Mouse (Mus musculus) Patski (cell line): Measurements from ENCODE around the gene Fosb. TPM values are rescaled to one million over a fixed set of nuclear protein-coding genes. Genes with fewer than 3 reads are reported as not detected.

Experiments used
- ATAC-seq: fragments of 100-300 bp; one replicate; pipeline ENCODE4 v1.8.0; 2021
- CTCF ChIA-PET: fragments of 350-600 bp; sonication (Branson Sonifier 250); formaldehyde crosslinking; loops from one replicate; lab custom pipeline; 2022; ENCODE audit warnings: inconsistent platforms; lab: Charles Lee
- POLR2A ChIA-PET: fragments of 350-600 bp; sonication (Branson Sonifier 250); formaldehyde crosslinking; loops from one replicate; lab custom pipeline; 2022; ENCODE audit warnings: antibody characterized with exemption, inconsistent platforms; lab: Charles Lee
- DNase-seq: peaks from one replicate; pipeline ENCODE4 v3.0.0-alpha.2; 2011; ENCODE audit warnings: low read depth, low spot score
- H3K27me3 ChIP-seq: fragments of 371-371 bp; one replicate; pipeline ENCODE4 v1.5.1; 2021
- CTCF ChIP-seq: fragments of 100-300 bp; IDR thresholded peaks from one replicate; pipeline ENCODE4 v1.5.1; 2021
- in situ Hi-C: fragments of 300-500 bp; cut with MboI; formaldehyde crosslinking; loops from 3 replicates; pipeline ENCODE4 v1.11.1; 2018; ENCODE audit warnings: low pct_unique_long_range_greater_than_20kb, mixed read lengths
- polyA plus RNA-seq: library from polyadenylated mRNA; unstranded; gene quantifications from one replicate; pipeline ENCODE4 v1.2.3, GENCODE M21; 2021

The Fosb gene
- polyA plus RNA-seq, 1 experiment from 2014 or later = 72.9 TPM

- POLR2A ChIA-PET = interaction anchor here (0.5 to 2.3 kb wide), 3 partner anchors 9 to 13 kb away, joined by 3 to 9 read pairs (median 3); no protein-coding TSS in a partner anchor
- no peak for DNase-seq
- no peak for TF ChIP-seq CTCF
- CTCF ChIA-PET = interaction anchor here (2.2 to 3.2 kb wide), 2 partner anchors 10 to 18 kb away, joined by 7 to 17 read pairs; no protein-coding TSS in a partner anchor
- in situ Hi-C loops = no loop called here
- ATAC-seq = no peak
- no peaks in the 10 kb centered on the region for H3K27me3 ChIP-seq
Measured at GRCm38 (mm10) chr7:19257390-19258022, 52.3 kb downstream of the Fosb start.

- POLR2A ChIA-PET = interaction anchor here (0.8 kb wide), 1 partner anchor 10 kb away, joined by 3 read pairs; no protein-coding TSS in a partner anchor
- DNase-seq (no peak), ATAC-seq (no peak)
- TF ChIP-seq CTCF = no peak
- CTCF ChIA-PET = interaction anchor here (1.1 to 2.2 kb wide), 3 partner anchors 10 to 17 kb away, joined by 3 to 7 read pairs (median 5); no protein-coding TSS in a partner anchor
- H3K27me3 ChIP-seq = no peaks in the 10 kb centered on the region
- in situ Hi-C loops = no loop called here
Measured at GRCm38 (mm10) chr7:19256567-19256966, 53.3 kb downstream of the Fosb start.

GRCm38 (mm10) chr7:19255395-19255794 is 54.5 kb downstream of the Fosb start:
- CTCF ChIA-PET = interaction anchor here (1.1 to 2.2 kb wide), 3 partner anchors 8 to 16 kb away, joined by 3 to 7 read pairs (median 5); no protein-coding TSS in a partner anchor
- in situ Hi-C loops = no loop called here
- POLR2A ChIA-PET = interaction anchor here (0.7 kb wide), 1 partner anchor 13 kb away, joined by 4 read pairs; no protein-coding TSS in a partner anchor
- ATAC-seq (no peak), DNase-seq (no peak)
- H3K27me3 ChIP-seq = no peaks in the 10 kb centered on the region
- no peak for TF ChIP-seq CTCF

- H3K27me3 ChIP-seq = no peaks in the 10 kb centered on the region
- no peak for TF ChIP-seq CTCF
- no peak for DNase-seq
- no peak for ATAC-seq
- in situ Hi-C loops = no loop called here
- CTCF ChIA-PET = interaction anchor here (2.8 to 3.0 kb wide), 2 partner anchors 14 to 28 kb away, joined by 7 to 15 read pairs; no protein-coding TSS in a partner anchor
- POLR2A ChIA-PET = interaction anchor here (0.7 to 1.5 kb wide), 4 partner anchors 11 to 16 kb away, joined by 3 to 11 read pairs (median 6); no protein-coding TSS in a partner anchor
Measured at GRCm38 (mm10) chr7:19253437-19253836, 56.4 kb downstream of the Fosb start.

Other genes with a start within 250 kb of the Fosb start
- gene Dmwd, start 233.8 kb downstream of the Fosb start, polyA plus RNA-seq = 73.4 TPM
- 154 TPM for gene Dmpk, start 226.2 kb downstream of the Fosb start, polyA plus RNA-seq
- gene Six5, start 215.5 kb downstream of the Fosb start, polyA plus RNA-seq = 12.6 TPM
- 0.03 TPM for gene Gm4969, start 191.7 kb downstream of the Fosb start, polyA plus RNA-seq
- gene Fbxo46, start 190.2 kb downstream of the Fosb start, polyA plus RNA-seq = 13.0 TPM
- 15.8 TPM for gene Qpctl, start 160.8 kb downstream of the Fosb start, polyA plus RNA-seq
- gene Snrpd2, start 160.3 kb downstream of the Fosb start, polyA plus RNA-seq = 108 TPM
- gene Gipr, start 143.9 kb downstream of the Fosb start, polyA plus RNA-seq = 0.08 TPM
- 73.6 TPM for gene Eml2, start 133.6 kb downstream of the Fosb start, polyA plus RNA-seq
- gene Gpr4, start 97.5 kb downstream of the Fosb start, polyA plus RNA-seq = 0.19 TPM
- 39.2 TPM for gene Opa3, start 81.7 kb downstream of the Fosb start, polyA plus RNA-seq
- 142 TPM for gene Vasp, start 38.2 kb downstream of the Fosb start, polyA plus RNA-seq
- 0.14 TPM for gene Ppm1n, start 30.0 kb downstream of the Fosb start, polyA plus RNA-seq
- gene Rtn2, start 27.4 kb downstream of the Fosb start, polyA plus RNA-seq = 4.0 TPM
- 40.9 TPM for gene Ercc1, start 34.7 kb upstream of the Fosb start, polyA plus RNA-seq
- gene Cd3eap, start 49.4 kb upstream of the Fosb start, polyA plus RNA-seq = 16.6 TPM
- 11.9 TPM for gene Ppp1r13l, start 49.7 kb upstream of the Fosb start, polyA plus RNA-seq
- gene Ercc2, start 72.0 kb upstream of the Fosb start, polyA plus RNA-seq = 26.2 TPM
- gene Klc3, start 94.1 kb upstream of the Fosb start, polyA plus RNA-seq = 44.0 TPM
- not detected for gene Ckm, start 94.7 kb upstream of the Fosb start, polyA plus RNA-seq
- gene Mark4, start 148.8 kb upstream of the Fosb start, polyA plus RNA-seq = 34.8 TPM
- gene Exoc3l2, start 153.3 kb upstream of the Fosb start, polyA plus RNA-seq = not detected
- gene Bloc1s3, start 198.3 kb upstream of the Fosb start, polyA plus RNA-seq = 9.8 TPM
- 36.5 TPM for gene Trappc6a, start 198.3 kb upstream of the Fosb start, polyA plus RNA-seq
- 0.15 TPM for gene Nkpd1, start 207.8 kb upstream of the Fosb start, polyA plus RNA-seq